Mouse (Mus musculus) midbrain, embryonic 11.5 days (tissue): ENCODE data around the gene Trpm8. TPM values are rescaled to one million over a fixed set of nuclear protein-coding genes. Genes with fewer than 3 reads are reported as not detected.
A peak's percentile ranks its signal among the peaks of the same experiment; 100 is the strongest.

Experiments
- ATAC-seq: fragments of 200-750 bp; cut with Nextera tagmentation; 2 replicates; pipeline ENCODE4 v1.8.0; 2017; ENCODE audit warnings: moderate TSS enrichment, moderate library complexity; ENCODE audit not compliant: low FRiP score
- DNase-seq: peaks from one replicate; pipeline ENCODE4 v3.0.0; 2015; ENCODE audit warnings: low spot score; ENCODE audit errors: missing footprints
- H3K27ac ChIP-seq: fragments of 300-500 bp; sonication (generic); 2 replicates; pipeline ENCODE4 v1.5.1; 2014; ENCODE audit warnings: low read depth, low read length
- H3K27me3 ChIP-seq: fragments of 300-500 bp; sonication (generic); 2 replicates; pipeline ENCODE4 v1.6.1; 2014; ENCODE audit warnings: mild to moderate bottlenecking, low read length, moderate library complexity, mixed read lengths; ENCODE audit not compliant: control insufficient read depth, insufficient read depth
- H3K36me3 ChIP-seq: fragments of 300-500 bp; sonication (generic); 2 replicates; pipeline ENCODE4 v1.6.1; 2014; ENCODE audit warnings: mild to moderate bottlenecking, low read length, moderate library complexity, mixed read lengths; ENCODE audit not compliant: control insufficient read depth, insufficient read depth
- H3K4me1 ChIP-seq: fragments of 300-500 bp; sonication (generic); 2 replicates; pipeline ENCODE4 v1.6.1; 2014; ENCODE audit warnings: low read length; ENCODE audit not compliant: control insufficient read depth, insufficient read depth
- H3K4me2 ChIP-seq: fragments of 300-500 bp; sonication (generic); 2 replicates; pipeline ENCODE4 v1.6.1; 2014; ENCODE audit warnings: mild to moderate bottlenecking, moderate library complexity
- H3K4me3 ChIP-seq: fragments of 300-500 bp; sonication (generic); 2 replicates; pipeline ENCODE4 v1.5.1; 2014; ENCODE audit warnings: low read depth, low read length
- H3K9ac ChIP-seq: fragments of 300-500 bp; sonication (generic); 2 replicates; pipeline ENCODE4 v1.6.1; 2014; ENCODE audit warnings: low read length
- H3K9me3 ChIP-seq: fragments of 300-500 bp; sonication (generic); 2 replicates; pipeline ENCODE4 v1.6.1; 2016; ENCODE audit warnings: low read length; ENCODE audit not compliant: control insufficient read depth
- WGBS: fragments of 180-500 bp; shearing (Covaris S2); extraction: QIAGEN DNeasy Blood & Tissue Kit; methylation state at CpG from one replicate; pipeline ENCODE4 v1.1.7; 2014; 5-methylcytosine and 5-hydroxymethylcytosine counted together
- polyA plus RNA-seq: library from polyadenylated mRNA; unstranded; fragments of >200 nt; fragmentation: Nextera tagmentation; extraction: Ambion mirVana; gene quantifications from 2 replicates; pipeline ENCODE4 v1.2.1, GENCODE M21; 2014

Gene Trpm8
- not detected in 2 replicates for polyA plus RNA-seq

- ATAC-seq (peak; percentile 96), DNase-seq (peak; percentile 100)
- peak within 1 kb of the TSS; percentile 53 for H3K4me2 ChIP-seq
- WGBS, result 1% methylated on average over 50 of the region's 50 CpGs
- H3K4me1 ChIP-seq, result peaks cover 14% of the 10 kb centered on the region
- H3K27me3 ChIP-seq, result no peaks in the 10 kb centered on the region
- H3K9ac ChIP-seq, result peak within 1 kb of the TSS; percentile 77
- H3K36me3 ChIP-seq, result peaks cover 29% of the 10 kb centered on the region
- H3K4me3 ChIP-seq, result peak within 1 kb of the TSS; percentile 55
- peaks cover 8% of the 10 kb centered on the region; the same call in 1 of the 2 replicates for H3K9me3 ChIP-seq
- H3K27ac ChIP-seq, result peak within 1 kb of the TSS; percentile 49
Observed at GRCm38 (mm10) chr1:88277098-88277817, at the start of gene Trpm8, which contains the start of gene Hjurp. Gene Trpm8, plus strand, starts transcription at chr1:88277661. Gene Hjurp, minus strand, starts transcription at chr1:88277633.

- Histone ChIP-seq H3K27me3 (no peaks in the 10 kb centered on the region), H3K36me3 (no peaks in the 10 kb centered on the region), H3K4me1 (no peaks in the 10 kb centered on the region), H3K9ac (no peak overlapping the region), H3K9me3 (peaks cover 79% of the 10 kb centered on the region), H3K4me2 (no peak overlapping the region), H3K27ac (no peak overlapping the region), H3K4me3 (no peak overlapping the region)
- ATAC-seq (0 out of 2 replicates have a peak, but pooled peaks have one; percentile 8), DNase-seq (no peak)
- WGBS, result 69% methylated on average over 7 of the region's 7 CpGs
Observed at GRCm38 (mm10) chr1:88228121-88228520, 49.3 kb upstream of the Trpm8 start.

GRCm38 (mm10) chr1:88229566-88229965, 47.9 kb upstream of the Trpm8 start:
- WGBS, result 78% methylated on average over 3 of the region's 3 CpGs
- Histone ChIP-seq H3K27ac (no peak overlapping the region), H3K4me1 (no peaks in the 10 kb centered on the region), H3K4me3 (no peak overlapping the region), H3K4me2 (no peak overlapping the region), H3K9me3 (peaks cover 93% of the 10 kb centered on the region), H3K9ac (no peak overlapping the region), H3K27me3 (no peaks in the 10 kb centered on the region), H3K36me3 (no peaks in the 10 kb centered on the region)
- no peak for ATAC-seq
- no peak for DNase-seq

GRCm38 (mm10) chr1:88229986-88230385, 47.5 kb upstream of the Trpm8 start:
- DNase-seq, result no peak
- H3K27ac ChIP-seq, result no peak overlapping the region
- H3K27me3 ChIP-seq, result no peaks in the 10 kb centered on the region
- ATAC-seq, result peak; percentile 8; the same call in 1 of the 2 replicates
- H3K9ac ChIP-seq, result no peak overlapping the region
- WGBS, result 83% methylated on average over 5 of the region's 5 CpGs
- H3K9me3 ChIP-seq, result peaks cover 98% of the 10 kb centered on the region
- no peak overlapping the region for H3K4me2 ChIP-seq
- H3K4me3 ChIP-seq, result no peak overlapping the region
- H3K4me1 ChIP-seq, result no peaks in the 10 kb centered on the region
- H3K36me3 ChIP-seq, result no peaks in the 10 kb centered on the region

GRCm38 (mm10) chr1:88230421-88230820, 47.0 kb upstream of the Trpm8 start:
- no peak for DNase-seq
- Histone ChIP-seq H3K4me3 (no peak overlapping the region), H3K4me2 (no peak overlapping the region), H3K9ac (no peak overlapping the region), H3K27ac (no peak overlapping the region), H3K36me3 (no peaks in the 10 kb centered on the region), H3K27me3 (no peaks in the 10 kb centered on the region), H3K9me3 (peaks cover 100% of the 10 kb centered on the region), H3K4me1 (no peaks in the 10 kb centered on the region)
- WGBS, result 68% methylated on average over 7 of the region's 7 CpGs
- no peak for ATAC-seq

- Histone ChIP-seq H3K4me2 (no peak overlapping the region), H3K27ac (no peak overlapping the region), H3K4me1 (no peaks in the 10 kb centered on the region), H3K36me3 (no peaks in the 10 kb centered on the region), H3K9ac (no peak overlapping the region), H3K27me3 (no peaks in the 10 kb centered on the region), H3K9me3 (peaks cover 100% of the 10 kb centered on the region), H3K4me3 (no peak overlapping the region)
- DNase-seq, result no peak
- 76% methylated on average over 6 of the region's 6 CpGs for WGBS
- ATAC-seq, result no peak
Observed at GRCm38 (mm10) chr1:88230981-88231802, 46.3 kb upstream of the Trpm8 start.

GRCm38 (mm10) chr1:88231803-88232499, 45.5 kb upstream of the Trpm8 start:
- no peak for ATAC-seq
- WGBS, result 67% methylated on average over 7 of the region's 7 CpGs

GRCm38 (mm10) chr1:88232664-88233380, 44.6 kb upstream of the Trpm8 start:
- Histone ChIP-seq H3K4me3 (no peak overlapping the region), H3K4me1 (no peaks in the 10 kb centered on the region), H3K36me3 (no peaks in the 10 kb centered on the region), H3K9me3 (peaks cover 97% of the 10 kb centered on the region), H3K4me2 (no peak overlapping the region), H3K27ac (no peak overlapping the region), H3K27me3 (no peaks in the 10 kb centered on the region), H3K9ac (no peak overlapping the region)
- DNase-seq, result no peak
- ATAC-seq, result no peak
- WGBS, result 55% methylated on average over 3 of the region's 3 CpGs

More at GRCm38 (mm10) chr1:88231803-88232499, 45.5 kb upstream of the Trpm8 start:
- Histone ChIP-seq H3K4me3 (no peak overlapping the region), H3K9ac (no peak overlapping the region), H3K36me3 (no peaks in the 10 kb centered on the region), H3K27ac (no peak overlapping the region), H3K27me3 (no peaks in the 10 kb centered on the region), H3K9me3 (peaks cover 97% of the 10 kb centered on the region), H3K4me2 (no peak overlapping the region), H3K4me1 (no peaks in the 10 kb centered on the region)
- DNase-seq, result no peak
